Mouse (Mus musculus) liver, adult 2 months (tissue): Measurements from ENCODE around the gene Arhgef17.

Experiments
- CTCF ChIP-seq: fragments of 200-500 bp; IDR thresholded peaks from 2 replicates; pipeline ENCODE4 v1.5.1; 2011; ENCODE audit warnings: low read depth, low read length, control low read depth
- POLR2A ChIP-seq: fragments of 200-500 bp; IDR thresholded peaks from 2 replicates; pipeline ENCODE4 v1.6.1; 2011; ENCODE audit warnings: low read length, control low read depth; ENCODE audit not compliant: insufficient read depth; ENCODE audit errors: extremely low read depth

DNA sequence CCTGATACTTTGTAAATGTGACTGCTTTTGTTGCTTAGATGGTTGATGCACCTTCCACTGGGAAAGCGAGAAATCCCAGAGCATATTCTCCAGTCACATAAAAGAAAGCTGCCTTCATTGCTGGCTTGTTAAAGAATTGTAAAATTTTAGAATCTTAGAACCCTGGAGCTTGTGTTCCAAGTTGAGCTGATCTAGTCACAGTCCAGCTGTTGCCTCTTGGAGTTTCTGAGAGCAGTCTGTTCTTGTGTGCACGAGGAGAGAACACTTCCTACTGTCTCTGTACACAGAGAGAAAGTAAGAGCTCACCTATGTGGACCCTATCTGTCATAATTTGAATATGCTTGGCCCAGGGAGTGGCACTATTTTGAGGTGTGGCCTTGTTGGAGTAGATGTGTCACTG lies 103.4 kb downstream of the Arhgef17 start:
- TF ChIP-seq POLR2A (no peak), CTCF (no peak)
